Mouse (Mus musculus): ENCODE measurements around the gene Gpr107. TPM values are rescaled to one million over a fixed set of nuclear protein-coding genes. Genes with fewer than 3 reads are reported as not detected.

Gpr107 gene
- total and polyA plus RNA-seq, 3 experiments: 16.4 to 18.3 TPM; not detected in 1

GRCm38 (mm10) chr2:31204677-31205076, 52.6 kb downstream of the Gpr107 start:
- Histone ChIP-seq H3K27ac (ENCODE audit: control insufficient read depth, low read depth, low read length) (no peak overlapping the region), H3K4me1 (ENCODE audit: control insufficient read depth in 1 of 2, insufficient read depth in 2 of 2, low read length in 2 of 2) (no peaks in the 10 kb centered on the region), H3K36me3 (ENCODE audit: control insufficient read depth in 1 of 2, insufficient read depth in 2 of 2, low read length in 2 of 2) (peaks cover 0 to 1% of the 10 kb centered on the region in 2 experiments; a peak in 1 of 4 replicates), H3K79me2 (ENCODE audit: control insufficient read depth, insufficient read depth, low read length, poor library complexity) (no peaks in the 10 kb centered on the region), H3K4me3 (ENCODE audit: control insufficient read depth in 1 of 2, insufficient read depth in 1 of 2, low read depth in 2 of 2, low read length in 2 of 2) (no peak overlapping the region), H3K27me3 (ENCODE audit: control insufficient read depth in 1 of 2, insufficient read depth in 2 of 2, low read length in 2 of 2) (no peaks in the 10 kb centered on the region), H3K9me3 (replicated peaks; ENCODE audit: insufficient read depth, low read length) (no peaks in the 10 kb centered on the region), H3K9ac (ENCODE audit: control insufficient read depth, low read depth, low read length, poor library complexity, severe bottlenecking) (no peak overlapping the region)
- DNase-seq (ENCODE audit: low read depth, low spot score): no peak
- TF ChIP-seq MEF2A (IDR thresholded peaks at IDR 0.05; ENCODE audit: extremely low read depth, insufficient replicate concordance, low read depth, low read length, poor library complexity, severe bottlenecking): no peak
- no peak for TF ChIP-seq EP300 (IDR thresholded peaks at IDR 0.05; ENCODE audit: low read depth in 1 of 2, low read length in 2 of 2)
- TF ChIP-seq HCFC1 (IDR thresholded peaks at IDR 0.05; ENCODE audit: low read depth, low read length): no peak
- TF ChIP-seq GATA1 (IDR thresholded peaks at IDR 0.05; ENCODE audit: low read depth, low read length): no peak
- no peak for TF ChIP-seq USF2 (IDR thresholded peaks at IDR 0.05; ENCODE audit: borderline replicate concordance in 1 of 2, insufficient read depth in 1 of 2, low read depth in 1 of 2, low read length in 2 of 2)
- no peak for TF ChIP-seq ZKSCAN1 (IDR thresholded peaks at IDR 0.05; ENCODE audit: low read depth, low read length)
- no peak for TF ChIP-seq ELF1 (IDR thresholded peaks at IDR 0.05; ENCODE audit: low read depth, low read length)
- no peak for TF ChIP-seq RAD21 (IDR thresholded peaks at IDR 0.05; ENCODE audit: low read depth, low read length)
- TF ChIP-seq MYB (IDR thresholded peaks at IDR 0.05; ENCODE audit: low read depth, low read length): no peak
- no peak for TF ChIP-seq BHLHE40 (IDR thresholded peaks at IDR 0.05; ENCODE audit: borderline replicate concordance, low read depth, low read length)
- TF ChIP-seq POLR2AphosphoS5 (IDR thresholded peaks at IDR 0.05; ENCODE audit: borderline replicate concordance, low read depth, low read length): no peak
- no peak for TF ChIP-seq TBP (IDR thresholded peaks at IDR 0.05; ENCODE audit: low read depth, low read length)
- TF ChIP-seq MAZ (IDR thresholded peaks at IDR 0.05; ENCODE audit: low read depth, low read length): no peak
- no peak for TF ChIP-seq E2F4 (IDR thresholded peaks at IDR 0.05; ENCODE audit: borderline replicate concordance, low read depth, low read length)
- TF ChIP-seq TCF12 (IDR thresholded peaks at IDR 0.05; ENCODE audit: low read depth, low read length): no peak
- no peak for TF ChIP-seq UBTF (IDR thresholded peaks at IDR 0.05; ENCODE audit: borderline replicate concordance, insufficient read depth, low read depth, low read length)
- no peak for TF ChIP-seq ZMIZ1 (IDR thresholded peaks at IDR 0.05; ENCODE audit: low read depth, low read length)
- TF ChIP-seq ZC3H11A (IDR thresholded peaks at IDR 0.05; ENCODE audit: low read depth, low read length): no peak
- TF ChIP-seq CTCF (IDR thresholded peaks at IDR 0.05 in 2 of 3, conservative IDR thresholded peaks at IDR 0.05 in 1 of 3; ENCODE audit: control insufficient read depth in 1 of 3, insufficient read depth in 1 of 3, low read depth in 2 of 3, low read length in 3 of 3, poor library complexity in 1 of 3, severe bottlenecking in 1 of 3): no peak

GRCm38 (mm10) chr2:31206211-31206610, 54.1 kb downstream of the Gpr107 start:
- TF ChIP-seq CTCF (IDR thresholded peaks at IDR 0.05 in 2 of 3, conservative IDR thresholded peaks at IDR 0.05 in 1 of 3; ENCODE audit: control insufficient read depth in 1 of 3, insufficient read depth in 1 of 3, low read depth in 2 of 3, low read length in 3 of 3, poor library complexity in 1 of 3, severe bottlenecking in 1 of 3) (no peak), POLR2A (IDR thresholded peaks at IDR 0.05; ENCODE audit: control insufficient read depth in 1 of 2, insufficient read depth in 1 of 2, low read depth in 1 of 2, low read length in 2 of 2, poor library complexity in 1 of 2) (no peak), RAD21 (IDR thresholded peaks at IDR 0.05; ENCODE audit: low read depth, low read length) (no peak)
- no peaks in the 10 kb centered on the region for H3K4me1 ChIP-seq (ENCODE audit: control insufficient read depth in 1 of 2, insufficient read depth in 2 of 2, low read length in 2 of 2)
- no peaks in the 10 kb centered on the region for H3K9me3 ChIP-seq (replicated peaks; ENCODE audit: insufficient read depth, low read length)
- DNase-seq (ENCODE audit: low read depth, low spot score): no peak
- no peak overlapping the region for H3K9ac ChIP-seq (ENCODE audit: control insufficient read depth, low read depth, low read length, poor library complexity, severe bottlenecking)
- no peaks in the 10 kb centered on the region for H3K79me2 ChIP-seq (ENCODE audit: control insufficient read depth, insufficient read depth, low read length, poor library complexity)
- H3K36me3 ChIP-seq (ENCODE audit: control insufficient read depth in 1 of 2, insufficient read depth in 2 of 2, low read length in 2 of 2): peaks cover 0 to 1% of the 10 kb centered on the region in 2 experiments; a peak in 1 of 4 replicates
- H3K4me3 ChIP-seq (ENCODE audit: control insufficient read depth in 1 of 2, insufficient read depth in 1 of 2, low read depth in 2 of 2, low read length in 2 of 2): no peak overlapping the region
- no peak overlapping the region for H3K27ac ChIP-seq (ENCODE audit: control insufficient read depth, low read depth, low read length)
- H3K27me3 ChIP-seq (ENCODE audit: control insufficient read depth in 1 of 2, insufficient read depth in 2 of 2, low read length in 2 of 2): no peaks in the 10 kb centered on the region
